Mouse (Mus musculus) heart, embryonic 13.5 days (tissue): ENCODE results near the gene Elovl2. TPM values are rescaled to one million over a fixed set of nuclear protein-coding genes. Genes with fewer than 3 reads are reported as not detected.
"Not testable (repeated sequence)": the region's sequence is repeated elsewhere in the genome, so short reads cannot be mapped to it uniquely, and the experiment has no call there.

Experiments used
- ATAC-seq: fragments of 200-750 bp; cut with Nextera tagmentation; 2 replicates; pipeline ENCODE4 v1.8.0; 2017; ENCODE audit warnings: moderate TSS enrichment; ENCODE audit not compliant: insufficient number of reproducible peaks, low FRiP score, low TSS enrichment; ENCODE audit errors: extremely low read depth
- H3K27ac ChIP-seq: fragments of 300-500 bp; sonication (generic); replicated peaks from 2 replicates; pipeline ENCODE4 v1.5.1; 2015; ENCODE audit warnings: moderate library complexity, mild to moderate bottlenecking, inconsistent platforms
- H3K27me3 ChIP-seq: fragments of 300-500 bp; sonication (generic); replicated peaks from 2 replicates; pipeline ENCODE4 v1.6.1; 2015; ENCODE audit warnings: mild to moderate bottlenecking, inconsistent platforms
- H3K36me3 ChIP-seq: fragments of 300-500 bp; sonication (generic); 2 replicates; pipeline ENCODE4 v1.6.1; 2015; ENCODE audit warnings: mild to moderate bottlenecking, inconsistent platforms
- H3K4me1 ChIP-seq: fragments of 300-500 bp; sonication (generic); 2 replicates; pipeline ENCODE4 v1.6.1; 2015; ENCODE audit warnings: inconsistent platforms
- H3K4me2 ChIP-seq: fragments of 300-500 bp; sonication (generic); 2 replicates; pipeline ENCODE4 v1.6.1; 2015; ENCODE audit warnings: inconsistent platforms, mild to moderate bottlenecking, moderate library complexity
- H3K4me3 ChIP-seq: fragments of 300-500 bp; sonication (generic); 2 replicates; pipeline ENCODE4 v1.5.1; 2015; ENCODE audit warnings: moderate library complexity, mild to moderate bottlenecking, inconsistent platforms
- H3K9ac ChIP-seq: fragments of 300-500 bp; sonication (generic); 2 replicates; pipeline ENCODE4 v1.6.1; 2015; ENCODE audit warnings: inconsistent platforms, mild to moderate bottlenecking, moderate library complexity
- H3K9me3 ChIP-seq: fragments of 300-500 bp; sonication (generic); 2 replicates; pipeline ENCODE4 v1.6.1; 2016; ENCODE audit warnings: inconsistent platforms
- whole genome bisulfite sequencing: fragments of 180-500 bp; shearing (Covaris S2); methylation state at CpG from one replicate; pipeline ENCODE4 v1.1.7; 2015; ENCODE audit warnings: mixed read lengths; 5-methylcytosine and 5-hydroxymethylcytosine counted together
- polyA plus RNA-seq: library from polyadenylated mRNA; unstranded; fragments of >200 nt; fragmentation: Nextera tagmentation; extraction: Ambion mirVana; gene quantifications from 2 replicates; pipeline ENCODE4 v1.2.1, GENCODE M21; 2015

Gene Elovl2
- polyA plus RNA-seq, 1 experiment from 2014 or later: 1.5 TPM

DNA sequence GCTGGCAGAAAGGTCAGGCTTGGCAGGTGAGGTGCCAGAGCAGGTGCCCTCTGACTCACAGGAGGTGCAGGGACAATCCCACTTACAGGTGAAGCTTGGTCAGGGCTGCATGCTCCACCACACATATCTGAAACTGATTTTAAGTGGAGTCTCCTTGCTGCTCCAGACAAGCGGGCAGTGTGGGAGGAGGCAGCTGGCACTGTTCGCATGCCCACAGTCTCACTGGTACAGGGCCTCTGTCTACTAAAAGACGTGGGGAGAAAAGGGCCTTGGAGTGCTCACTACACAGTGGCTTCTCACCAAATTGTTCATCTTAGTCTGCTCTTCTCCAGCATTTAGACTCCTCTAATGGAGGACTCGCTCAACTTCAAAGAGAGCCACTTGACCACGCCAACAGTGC lies 14.0 kb downstream of the Elovl2 start:
- Histone ChIP-seq H3K4me3 (no peak overlapping the region), H3K9me3 (no peaks in the 10 kb centered on the region), H3K36me3 (no peaks in the 10 kb centered on the region), H3K4me2 (no peak overlapping the region), H3K4me1 (no peaks in the 10 kb centered on the region), H3K9ac (no peak overlapping the region), H3K27me3 (0 out of 2 replicates have a peak, but pooled peaks cover 4% of the 10 kb centered on the region), H3K27ac (no peak overlapping the region)
- WGBS: 82% methylated on average over 5 of the region's 5 CpGs
- no peak for ATAC-seq

- not testable (repeated sequence) for H3K27me3 ChIP-seq, H3K9me3 ChIP-seq, H3K27ac ChIP-seq, H3K36me3 ChIP-seq, ATAC-seq, H3K4me3 ChIP-seq, H3K9ac ChIP-seq, H3K4me1 ChIP-seq, H3K4me2 ChIP-seq
Measured at GRCm38 (mm10) chr13:41205568-41205967, 14.6 kb downstream of the Elovl2 start.

GRCm38 (mm10) chr13:41203691-41204090 lies 16.5 kb downstream of the Elovl2 start:
- H3K27me3 ChIP-seq: 0 out of 2 replicates have a peak, but pooled peaks cover 10% of the 10 kb centered on the region
- H3K4me2 ChIP-seq: no peak overlapping the region
- H3K9ac ChIP-seq: no peak overlapping the region
- 51% methylated on average over 9 of the region's 9 CpGs for WGBS
- H3K4me3 ChIP-seq: no peak overlapping the region
- ATAC-seq: no peak
- no peaks in the 10 kb centered on the region for H3K9me3 ChIP-seq
- H3K27ac ChIP-seq: no peak overlapping the region
- no peaks in the 10 kb centered on the region for H3K36me3 ChIP-seq
- H3K4me1 ChIP-seq: no peaks in the 10 kb centered on the region

GRCm38 (mm10) chr13:41203289-41203688 lies 16.9 kb downstream of the Elovl2 start:
- no peak for ATAC-seq
- H3K9ac ChIP-seq: no peak overlapping the region

DNA sequence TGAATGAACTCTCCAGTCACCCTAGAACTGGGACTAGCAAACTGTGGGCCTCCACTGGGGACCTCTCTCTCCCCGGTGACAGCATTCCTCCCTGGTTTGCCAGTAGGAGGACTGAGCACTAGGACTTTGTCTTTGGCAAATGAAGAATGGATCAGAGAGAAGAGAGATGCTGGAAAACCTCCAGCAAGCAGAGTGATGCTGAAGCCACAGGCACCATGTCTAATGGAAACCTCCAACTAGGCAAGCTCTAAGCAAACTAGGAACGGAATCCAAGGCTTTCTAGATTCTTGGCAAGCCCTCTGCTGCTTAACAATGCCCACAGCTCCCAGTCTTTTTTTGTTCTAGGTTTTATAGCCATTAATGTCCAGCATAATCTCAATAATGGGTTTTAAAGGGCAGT lies 19.3 kb downstream of the Elovl2 start:
- Histone ChIP-seq H3K4me2 (no peak overlapping the region), H3K9me3 (no peaks in the 10 kb centered on the region), H3K27ac (no peak overlapping the region), H3K9ac (no peak overlapping the region), H3K4me1 (no peaks in the 10 kb centered on the region), H3K27me3 (0 out of 2 replicates have a peak, but pooled peaks cover 10% of the 10 kb centered on the region), H3K36me3 (no peaks in the 10 kb centered on the region), H3K4me3 (no peak overlapping the region)
- 66% methylated on average over 2 of the region's 2 CpGs for WGBS
- ATAC-seq: no peak

More at GRCm38 (mm10) chr13:41203289-41203688, 16.9 kb downstream of the Elovl2 start:
- Histone ChIP-seq H3K4me2 (no peak overlapping the region), H3K27me3 (0 out of 2 replicates have a peak, but pooled peaks cover 10% of the 10 kb centered on the region), H3K9me3 (no peaks in the 10 kb centered on the region), H3K27ac (no peak overlapping the region), H3K4me3 (no peak overlapping the region), H3K36me3 (no peaks in the 10 kb centered on the region), H3K4me1 (no peaks in the 10 kb centered on the region)
- WGBS: 64% methylated on average over 7 of the region's 7 CpGs

DNA sequence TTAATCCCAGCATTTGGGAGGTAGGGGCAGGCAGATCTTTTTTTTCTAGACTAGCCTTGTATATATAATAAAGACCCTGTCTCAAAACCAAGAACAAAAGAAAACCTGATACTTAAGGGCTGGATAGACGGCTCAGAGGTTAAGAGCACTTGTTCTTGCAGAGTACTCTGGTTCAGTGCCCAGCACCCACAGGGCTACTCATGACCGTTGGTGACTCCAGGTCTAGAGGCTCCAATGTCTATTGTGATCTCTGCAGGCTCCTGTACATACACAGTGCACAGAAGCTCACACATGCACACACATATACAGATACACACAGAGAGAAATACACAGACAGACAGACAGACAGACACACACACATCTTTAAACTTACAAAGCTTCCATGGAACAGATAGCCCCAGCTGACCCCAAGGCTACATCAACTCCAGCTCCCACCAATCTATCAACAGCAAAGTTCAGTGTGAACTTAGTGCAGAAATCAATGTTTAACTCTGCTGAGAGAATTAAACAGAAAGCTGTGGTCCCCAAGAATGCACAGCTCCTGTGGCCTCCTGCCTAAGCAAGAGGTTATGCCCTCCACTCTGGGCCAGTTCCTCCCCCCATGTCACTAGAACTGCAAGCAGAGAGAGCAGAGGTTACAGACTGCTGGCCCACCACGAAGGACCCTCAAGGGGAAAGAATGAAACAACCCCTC lies 24.4 kb downstream of the Elovl2 start:
- WGBS: 66% methylated on average over 3 of the region's 3 CpGs
- no peak overlapping the region for H3K27ac ChIP-seq
- ATAC-seq: no peak
- H3K4me1 ChIP-seq: no peaks in the 10 kb centered on the region
- no peaks in the 10 kb centered on the region for H3K36me3 ChIP-seq
- H3K27me3 ChIP-seq: 0 out of 2 replicates have a peak, but pooled peaks cover 5% of the 10 kb centered on the region
- no peaks in the 10 kb centered on the region for H3K9me3 ChIP-seq
- no peak overlapping the region for H3K4me2 ChIP-seq
- no peak overlapping the region for H3K4me3 ChIP-seq
- no peak overlapping the region for H3K9ac ChIP-seq

DNA sequence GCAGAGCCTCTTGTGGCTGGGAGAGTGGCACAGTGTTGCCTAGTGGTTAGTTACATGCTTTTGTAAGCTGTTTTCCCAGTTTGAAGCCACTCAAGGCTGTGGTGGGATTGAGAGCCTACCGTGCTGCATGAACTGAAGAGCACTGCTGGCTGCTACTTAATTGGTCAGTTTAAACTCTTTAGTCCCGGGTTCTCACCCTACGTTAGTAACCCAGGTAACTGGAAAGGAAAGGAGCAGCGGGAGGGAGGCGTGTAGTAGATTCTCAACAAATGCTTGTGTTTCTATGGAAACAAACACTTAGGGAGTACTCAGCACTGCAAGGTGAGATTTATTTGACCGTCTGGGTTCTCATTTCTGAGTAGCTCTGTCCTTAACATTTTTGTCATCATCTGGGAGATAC lies 32.3 kb downstream of the Elovl2 start:
- no peaks in the 10 kb centered on the region for H3K4me1 ChIP-seq
- no peak overlapping the region for H3K27ac ChIP-seq
- no peak for ATAC-seq
- WGBS: 73% methylated on average over 6 of the region's 6 CpGs
- H3K27me3 ChIP-seq: no peaks in the 10 kb centered on the region
- no peak overlapping the region for H3K4me3 ChIP-seq
- H3K4me2 ChIP-seq: no peak overlapping the region
- no peaks in the 10 kb centered on the region for H3K9me3 ChIP-seq
- H3K9ac ChIP-seq: no peak overlapping the region
- no peaks in the 10 kb centered on the region for H3K36me3 ChIP-seq

DNA sequence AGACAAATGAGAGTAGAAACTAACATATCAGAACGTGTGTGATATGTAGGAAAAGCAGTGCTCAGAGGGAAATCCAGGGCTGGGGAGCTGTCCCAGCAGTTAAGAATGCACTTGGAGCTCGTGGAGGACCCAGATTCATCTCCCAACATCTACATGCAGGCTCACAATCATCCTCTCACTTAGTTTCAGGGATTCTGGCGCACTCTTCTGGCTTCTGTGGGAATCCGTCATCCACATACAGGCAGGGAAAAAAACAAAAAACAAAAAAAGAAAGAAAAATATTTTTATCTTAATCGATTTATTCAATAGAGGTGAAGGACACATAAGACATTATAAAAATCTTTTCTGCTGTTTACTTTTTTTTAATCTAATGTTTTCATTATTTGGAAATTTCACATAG lies 61.8 kb downstream of the Elovl2 start:
- no peak overlapping the region for H3K27ac ChIP-seq
- H3K4me1 ChIP-seq: no peaks in the 10 kb centered on the region
- no peak overlapping the region for H3K9ac ChIP-seq
- WGBS: 53% methylated on average over 5 of the region's 5 CpGs
- no peak overlapping the region for H3K4me3 ChIP-seq
- H3K9me3 ChIP-seq: no peaks in the 10 kb centered on the region
- ATAC-seq: no peak
- no peaks in the 10 kb centered on the region for H3K36me3 ChIP-seq
- no peak overlapping the region for H3K4me2 ChIP-seq
- no peaks in the 10 kb centered on the region for H3K27me3 ChIP-seq

DNA sequence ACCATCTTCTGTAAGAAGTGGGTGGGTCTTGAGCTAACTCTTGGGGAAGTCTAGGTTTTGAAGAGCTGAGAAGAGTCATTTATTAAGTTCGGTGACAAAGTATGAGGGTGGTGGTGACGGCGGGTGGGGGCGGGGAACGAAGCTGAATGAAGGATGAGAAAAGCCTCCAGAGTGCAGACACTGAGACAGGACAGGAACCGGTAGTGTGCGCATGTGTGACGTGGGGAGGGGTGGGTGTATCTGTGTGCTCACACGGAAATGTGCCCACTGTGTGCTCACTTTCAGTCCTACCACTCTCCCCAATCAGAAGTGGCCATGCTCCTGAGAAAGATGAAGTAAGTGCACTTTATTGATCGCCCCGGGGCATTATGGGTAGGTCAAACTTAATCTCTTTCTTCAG lies 67.1 kb downstream of the Elovl2 start:
- H3K9ac ChIP-seq: no peak overlapping the region
- no peak overlapping the region for H3K4me2 ChIP-seq
- no peak overlapping the region for H3K27ac ChIP-seq
- no peak overlapping the region for H3K4me3 ChIP-seq
- no peaks in the 10 kb centered on the region for H3K27me3 ChIP-seq
- no peak for ATAC-seq
- H3K36me3 ChIP-seq: no peaks in the 10 kb centered on the region
- no peaks in the 10 kb centered on the region for H3K9me3 ChIP-seq
- 75% methylated on average over 11 of the region's 11 CpGs for WGBS
- no peaks in the 10 kb centered on the region for H3K4me1 ChIP-seq

DNA sequence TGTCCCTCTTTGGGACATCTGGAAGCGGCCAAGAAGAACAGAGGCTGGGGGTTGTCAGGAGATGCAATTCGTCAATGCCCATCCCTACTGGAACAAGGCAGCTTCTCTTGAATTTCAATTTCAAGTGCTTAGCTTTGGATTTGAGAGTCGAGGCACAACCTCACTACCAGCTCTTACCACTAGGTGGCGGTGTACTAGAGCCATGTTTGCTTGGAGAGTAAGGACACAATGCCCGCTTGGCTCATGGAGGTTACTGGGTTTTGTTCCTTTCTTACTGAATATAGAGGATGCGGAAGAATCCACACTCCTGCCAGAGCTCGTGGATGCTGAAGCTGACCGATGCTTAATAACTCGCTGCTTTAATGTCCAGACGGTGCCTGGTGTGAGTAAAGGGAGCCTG lies 73.9 kb downstream of the Elovl2 start:
- Histone ChIP-seq H3K4me2 (no peak overlapping the region), H3K36me3 (no peaks in the 10 kb centered on the region), H3K4me1 (no peaks in the 10 kb centered on the region), H3K27ac (no peak overlapping the region), H3K27me3 (no peaks in the 10 kb centered on the region), H3K4me3 (no peak overlapping the region), H3K9me3 (no peaks in the 10 kb centered on the region), H3K9ac (no peak overlapping the region)
- whole genome bisulfite sequencing: 75% methylated on average over 10 of the region's 10 CpGs
- ATAC-seq: no peak

- Histone ChIP-seq H3K9me3 (no peaks in the 10 kb centered on the region), H3K9ac (no peak overlapping the region), H3K27ac (no peak overlapping the region), H3K36me3 (no peaks in the 10 kb centered on the region), H3K4me1 (no peaks in the 10 kb centered on the region), H3K4me3 (no peak overlapping the region), H3K27me3 (no peaks in the 10 kb centered on the region), H3K4me2 (no peak overlapping the region)
- 65% methylated on average over 6 of the region's 6 CpGs for whole genome bisulfite sequencing
- ATAC-seq: no peak
Measured at GRCm38 (mm10) chr13:41145433-41145970, 74.7 kb downstream of the Elovl2 start.

DNA sequence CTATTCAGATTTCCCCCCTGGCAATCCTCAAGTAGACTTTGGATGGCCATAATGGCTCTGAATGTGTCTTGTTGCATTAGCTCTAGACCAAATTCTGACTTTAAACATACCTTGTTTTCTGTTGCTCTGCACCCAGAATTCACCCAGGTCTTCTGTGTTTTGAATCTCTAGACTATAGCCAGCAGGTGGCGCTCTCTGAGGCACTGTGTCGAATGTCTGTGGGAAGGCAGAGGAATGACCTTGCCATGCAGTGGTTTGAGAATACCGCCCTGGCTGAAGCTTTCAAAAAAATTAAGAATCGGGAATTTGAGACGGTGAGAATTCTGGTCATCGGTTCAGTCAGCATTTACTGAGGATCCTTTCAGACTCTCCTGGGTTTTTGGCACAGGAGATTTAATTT lies 85.3 kb downstream of the Elovl2 start:
- Histone ChIP-seq H3K27ac (no peak overlapping the region), H3K4me2 (0 out of 2 replicates have a peak overlapping the region, but pooled peaks have one; percentile 28)
- WGBS: 10% methylated on average over 6 of the region's 6 CpGs

More for the DNA sequence above, 85.3 kb downstream of the Elovl2 start:
- Histone ChIP-seq H3K27me3 (no peaks in the 10 kb centered on the region), H3K4me1 (no peaks in the 10 kb centered on the region), H3K9me3 (no peaks in the 10 kb centered on the region), H3K4me3 (no peak overlapping the region), H3K9ac (no peak overlapping the region), H3K36me3 (no peaks in the 10 kb centered on the region)
- ATAC-seq: no peak
